Mouse (Mus musculus) heart, postnatal 4 days (tissue): ENCODE results near the gene Acvr2a. TPM values are rescaled to one million over a fixed set of nuclear protein-coding genes. Genes with fewer than 3 reads are reported as not detected.
A peak's percentile ranks its signal among the peaks of the same experiment; 100 is the strongest.

Experiments
- DNase-seq: peaks from one replicate; pipeline ENCODE4 v3.0.0; 2021
- total RNA-seq, 2 experiments: library from RNA; stranded (reverse); gene quantifications; 2 replicates each; pipeline ENCODE4 v1.2.3; 2021

The Acvr2a gene
- total RNA-seq, 2 experiments from 2014 or later, result 18.9 to 19.7 TPM

DNA sequence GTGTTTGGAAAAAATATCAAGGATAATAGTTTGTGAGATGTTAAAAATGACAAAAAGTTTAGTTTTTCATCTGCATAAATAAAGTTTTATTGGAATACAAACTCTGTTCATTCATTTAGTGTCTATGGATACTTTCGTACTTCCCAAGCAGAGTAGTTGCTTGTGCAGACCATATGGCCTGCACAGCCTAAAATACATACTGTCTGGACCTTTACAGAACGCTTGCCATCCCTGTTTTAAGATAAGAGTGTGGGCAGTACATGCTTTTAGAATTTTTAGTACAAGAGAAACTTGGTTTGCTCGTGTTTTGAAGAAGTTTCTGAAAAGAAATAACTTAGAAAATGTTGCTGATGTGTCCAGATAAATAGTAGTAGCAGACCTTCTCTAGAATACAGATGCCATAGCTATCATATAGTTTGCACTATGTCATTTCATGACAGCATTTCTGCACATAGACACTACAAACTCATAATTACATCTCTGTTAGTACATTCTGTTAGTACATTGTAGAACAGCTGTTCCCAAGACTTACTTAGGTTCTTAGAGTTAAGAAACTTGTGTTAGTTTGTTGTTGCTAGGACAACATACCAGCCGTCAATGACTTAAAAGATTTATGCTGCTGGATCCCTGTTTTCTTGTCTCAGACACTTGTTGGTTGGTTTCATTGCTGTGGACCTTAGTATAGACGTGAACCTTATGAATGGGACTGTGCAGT, 54.4 kb downstream of the Acvr2a start:
- DNase-seq, result no peak

- peak; percentile 65 for DNase-seq
Measured at GRCm38 (mm10) chr2:48885945-48886344, 72.0 kb downstream of the Acvr2a start.

DNA sequence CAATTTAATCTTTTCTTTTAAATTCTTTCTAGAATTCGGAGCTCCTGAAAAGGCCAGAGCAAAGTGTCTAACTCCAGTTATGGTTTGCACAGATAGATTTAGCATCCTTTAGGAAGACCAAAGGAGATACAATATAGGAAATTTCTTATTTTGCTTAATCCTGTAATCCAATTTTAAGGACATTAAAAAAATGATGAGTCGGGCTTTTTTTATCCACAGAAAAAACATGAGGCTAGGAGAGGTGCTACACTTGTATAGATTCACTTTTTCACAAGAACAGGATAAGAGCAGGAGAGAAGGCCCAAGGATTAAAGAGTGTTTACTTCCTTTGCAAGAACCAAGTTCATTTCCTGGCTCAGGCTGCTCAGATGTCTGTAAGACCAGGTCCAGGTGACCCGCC, 81.3 kb downstream of the Acvr2a start:
- no peak for DNase-seq

GRCm38 (mm10) chr2:48908866-48909265, 95.0 kb downstream of the Acvr2a start:
- DNase-seq, result no peak

- DNase-seq, result no peak
Measured at GRCm38 (mm10) chr2:48914185-48914584, 100.3 kb downstream of the Acvr2a start.

DNA sequence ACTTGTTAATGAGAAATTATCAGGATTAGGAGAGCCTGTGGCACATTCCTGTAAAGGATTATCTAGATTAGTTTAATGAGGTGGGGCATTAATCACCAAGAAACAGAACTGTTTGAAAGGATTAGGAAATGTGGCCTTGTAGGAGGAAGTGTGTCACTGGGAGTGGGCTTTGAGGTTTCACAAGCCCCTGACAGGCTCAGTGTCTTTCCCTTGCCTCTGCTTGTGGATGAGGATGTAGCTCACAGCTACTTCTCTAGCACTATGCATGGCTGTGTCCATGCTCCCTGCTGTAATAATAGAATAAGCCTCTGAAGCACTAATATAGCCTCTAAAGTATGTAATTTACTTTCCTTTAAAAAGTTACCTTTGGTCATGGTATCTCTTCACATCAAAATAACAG, 101.9 kb downstream of the Acvr2a start:
- no peak for DNase-seq

DNA sequence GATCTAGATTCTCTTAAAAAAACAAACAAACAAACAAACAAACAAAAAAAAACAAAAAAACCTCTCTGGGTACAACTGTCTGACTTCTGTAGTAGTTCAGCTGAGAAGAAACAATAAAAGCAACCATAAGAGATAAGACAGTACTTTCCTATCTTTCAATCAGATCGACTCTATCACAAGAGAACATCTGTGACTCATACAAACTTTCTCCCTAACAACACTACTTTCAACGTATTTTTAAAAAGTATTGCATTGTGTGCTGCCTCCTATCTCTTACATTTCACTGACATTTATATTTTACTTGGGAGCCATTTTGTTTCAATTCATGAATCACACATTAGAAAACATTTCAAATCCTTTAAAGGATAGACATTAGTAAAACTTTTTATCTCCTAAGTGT, 121.1 kb downstream of the Acvr2a start:
- no peak for DNase-seq

DNA sequence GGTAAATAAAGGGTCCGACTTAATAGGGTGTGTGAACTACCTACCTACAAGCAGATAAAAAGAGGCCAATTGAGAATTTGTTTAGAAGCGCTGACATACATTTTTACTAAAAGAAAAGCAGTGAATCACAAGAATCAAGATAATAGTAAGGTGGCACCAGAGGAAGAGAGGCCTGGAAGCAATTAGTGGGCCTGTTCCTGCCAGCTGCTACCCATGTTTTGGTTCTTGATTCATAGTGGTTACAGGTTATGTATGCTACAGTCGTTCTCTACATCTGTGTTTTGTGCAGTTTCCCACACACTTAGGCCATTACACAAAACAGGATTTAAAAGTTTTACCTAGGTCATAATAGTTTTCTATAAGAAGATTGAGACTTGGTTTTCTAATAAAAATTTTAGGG, 133.9 kb downstream of the Acvr2a start:
- DNase-seq, result no peak

GRCm38 (mm10) chr2:48948841-48949584, 135.1 kb downstream of the Acvr2a start, which contains the start of gene Mbd5:
Gene Mbd5, plus strand, starts transcription at chr2:48949508.
- peak; percentile 99 for DNase-seq

DNA sequence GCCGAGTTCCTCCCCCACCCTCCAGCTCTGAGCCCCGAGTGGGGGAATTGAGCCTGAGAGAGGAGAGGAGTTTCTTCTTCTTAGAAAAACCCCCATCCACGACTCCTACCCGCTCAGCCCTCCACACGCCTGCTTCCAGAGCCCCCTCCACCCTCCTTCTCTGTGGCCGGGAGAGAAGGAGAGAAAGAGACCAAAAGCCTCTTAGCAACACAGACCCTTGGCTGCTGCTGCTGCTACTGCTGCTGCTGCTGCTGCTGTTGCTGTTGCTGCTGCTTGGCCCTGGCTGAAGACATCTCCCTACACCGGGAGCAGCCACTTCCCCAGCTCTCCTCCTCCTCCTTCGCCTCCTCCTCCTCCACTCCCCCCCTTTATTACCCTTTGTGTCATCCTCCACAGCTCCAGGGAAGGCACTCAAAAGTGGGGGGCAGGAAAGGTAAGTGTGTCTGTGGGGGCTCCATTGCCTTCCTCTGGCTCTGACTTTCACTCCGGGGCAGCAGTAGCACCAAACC, 135.9 kb downstream of the Acvr2a start:
- DNase-seq, result no peak

DNA sequence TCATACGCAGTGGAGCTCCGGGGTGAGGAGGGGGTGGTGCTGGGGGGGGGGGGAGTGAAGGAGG, 136.2 kb downstream of the Acvr2a start, which contains the start of gene Orc4:
TSS of gene Orc4 (minus strand) at position 26 of the 64 bp plus-strand sequence.
- DNase-seq, result no peak

- DNase-seq, result peak; percentile 9
Measured at GRCm38 (mm10) chr2:48950316-48950880, 136.5 kb downstream of the Acvr2a start.

Other genes starting within 250 kb of the Acvr2a start
- gene Mbd5, start 135.4 kb downstream of the Acvr2a start, total RNA-seq, result 10 to 100 TPM; 37.8 to 41.4 TPM
- 10 to 100 TPM; 49.9 to 51.6 TPM for gene Orc4, start 136.2 kb downstream of the Acvr2a start, total RNA-seq